In the genomic region with DNA sequence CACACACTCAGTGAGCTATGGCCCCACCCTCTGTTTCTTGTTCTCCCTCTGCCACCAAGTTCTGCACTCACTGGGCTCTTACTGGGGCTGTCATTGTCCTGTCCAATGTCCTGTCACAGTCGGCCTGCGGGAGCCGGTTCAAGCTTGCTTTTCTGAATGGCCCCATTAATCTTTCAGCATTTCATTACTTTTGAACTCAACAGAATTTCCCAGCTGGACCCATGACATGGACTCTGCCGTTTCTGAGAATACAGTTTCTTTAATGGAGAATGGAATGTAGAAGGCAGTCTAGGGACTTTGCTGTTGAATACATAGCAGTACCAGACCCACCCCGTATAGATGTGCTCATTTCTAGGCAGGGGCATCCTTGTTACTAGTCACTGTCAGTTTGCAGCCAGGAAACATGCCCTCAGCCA, we compare ENCODE assay signal across 10 mouse cellular contexts. TPM values are rescaled to one million over a fixed set of nuclear protein-coding genes. Genes with fewer than 3 reads are reported as not detected.
DNase-seq lines count a peak whose midpoint lies in the region; ATAC-seq lines count a peak whose summit lies in the region.
"Had no signal": no experiment of that assay in that cellular context is flagged by ENCODE, and none has a peak within 500 bp of the region (broad histone marks: within the 10 kb centered on the region; RNA-seq: fewer than 3 reads in every experiment).

No protein-coding gene starts in this region.

- no peak overlapping the region for H3K4me3 ChIP-seq in hindbrain, embryonic 12.5 days
- H3K4me3 ChIP-seq: limb, embryonic 13.5 days had no signal

- H3K27ac ChIP-seq in hindbrain, embryonic 12.5 days = no peak overlapping the region
- H3K27ac ChIP-seq: limb, embryonic 13.5 days had no signal

- no peaks in the 10 kb centered on the region for H3K27me3 ChIP-seq in hindbrain, embryonic 12.5 days
- H3K27me3 ChIP-seq: limb, embryonic 13.5 days had no signal

- ATAC-seq in frontal cortex, adult (ENCODE audit: low TSS enrichment) = peak; percentile 64; the same call in 1 of the 2 replicates
- peak; percentile 87 for ATAC-seq in hindbrain, embryonic 12.5 days (ENCODE audit: low FRiP score)

- H3K9me3 ChIP-seq in hindbrain, embryonic 12.5 days (replicated peaks) = no peaks in the 10 kb centered on the region
- H3K9me3 ChIP-seq: limb, embryonic 13.5 days had no signal

- H3K36me3 ChIP-seq in hindbrain, embryonic 12.5 days = no peaks in the 10 kb centered on the region
- H3K36me3 ChIP-seq: limb, embryonic 13.5 days had no signal

- peaks cover 16% of the 10 kb centered on the region for H3K4me1 ChIP-seq in hindbrain, embryonic 12.5 days

- H3K9ac ChIP-seq in hindbrain, embryonic 12.5 days = no peak overlapping the region
- H3K9ac ChIP-seq: limb, embryonic 13.5 days had no signal

- DNase-seq in frontal cortex, postnatal 10 days (ENCODE audit: low spot score in 2 of 2) = no peak
- peak; percentile 20 for DNase-seq in brain, embryonic 18.5 days (ENCODE audit: low read depth, low spot score)
- peak; percentile 50 to 77 for DNase-seq in kidney, postnatal 25 days
- no peak for DNase-seq in MN1 (ENCODE audit: low spot score)
- no peak for DNase-seq in spleen, postnatal 14 days (ENCODE audit: low spot score in 2 of 2)
- DNase-seq in heart, adult 11 months = no peak
- DNase-seq: thymus, postnatal 4 days had no signal

- no peak overlapping the region for H3K4me2 ChIP-seq in hindbrain, embryonic 12.5 days (replicated peaks)
- H3K4me2 ChIP-seq: limb, embryonic 13.5 days had no signal

- 28% methylated on average over 5 of the region's 5 CpGs for WGBS in hindbrain, embryonic 12.5 days

RNA-seq across cellular contexts. Expression of gene 1110032F04Rik, which starts 47.5 kb away (rescaled TPM):
- 3.5 and 4.5 TPM in 2 replicates for polyA plus RNA-seq in hindbrain, embryonic 12.5 days (2016; fragmentation: Nextera tagmentation; extraction: Ambion mirVana)

Comparison
In these comparisons a context has a peak if more than half of its experiments do, and no peak if none do; other contexts are left out.
1. DNase-seq: peak in brain, embryonic 18.5 days (single experiment) and kidney, postnatal 25 days (2 of 2); none in frontal cortex, postnatal 10 days (0 of 2), MN1 (single experiment), spleen, postnatal 14 days (0 of 2) and heart, adult 11 months (single experiment).